Mouse (Mus musculus) heart, embryonic 13.5 days (tissue): ENCODE results near the gene Atp5s. TPM values are rescaled to one million over a fixed set of nuclear protein-coding genes. Genes with fewer than 3 reads are reported as not detected.
A peak's percentile ranks its signal among the peaks of the same experiment; 100 is the strongest.

ENCODE experiments used
- ATAC-seq: fragments of 200-750 bp; cut with Nextera tagmentation; 2 replicates; pipeline ENCODE4 v1.8.0; 2017; ENCODE audit warnings: moderate TSS enrichment; ENCODE audit not compliant: insufficient number of reproducible peaks, low FRiP score, low TSS enrichment; ENCODE audit errors: extremely low read depth
- H3K27ac ChIP-seq: fragments of 300-500 bp; sonication (generic); replicated peaks from 2 replicates; pipeline ENCODE4 v1.5.1; 2015; ENCODE audit warnings: moderate library complexity, mild to moderate bottlenecking, inconsistent platforms
- H3K27me3 ChIP-seq: fragments of 300-500 bp; sonication (generic); replicated peaks from 2 replicates; pipeline ENCODE4 v1.6.1; 2015; ENCODE audit warnings: mild to moderate bottlenecking, inconsistent platforms
- H3K36me3 ChIP-seq: fragments of 300-500 bp; sonication (generic); 2 replicates; pipeline ENCODE4 v1.6.1; 2015; ENCODE audit warnings: mild to moderate bottlenecking, inconsistent platforms
- H3K4me1 ChIP-seq: fragments of 300-500 bp; sonication (generic); 2 replicates; pipeline ENCODE4 v1.6.1; 2015; ENCODE audit warnings: inconsistent platforms
- H3K4me2 ChIP-seq: fragments of 300-500 bp; sonication (generic); 2 replicates; pipeline ENCODE4 v1.6.1; 2015; ENCODE audit warnings: inconsistent platforms, mild to moderate bottlenecking, moderate library complexity
- H3K4me3 ChIP-seq: fragments of 300-500 bp; sonication (generic); 2 replicates; pipeline ENCODE4 v1.5.1; 2015; ENCODE audit warnings: moderate library complexity, mild to moderate bottlenecking, inconsistent platforms
- H3K9ac ChIP-seq: fragments of 300-500 bp; sonication (generic); 2 replicates; pipeline ENCODE4 v1.6.1; 2015; ENCODE audit warnings: inconsistent platforms, mild to moderate bottlenecking, moderate library complexity
- H3K9me3 ChIP-seq: fragments of 300-500 bp; sonication (generic); 2 replicates; pipeline ENCODE4 v1.6.1; 2016; ENCODE audit warnings: inconsistent platforms
- WGBS: fragments of 180-500 bp; shearing (Covaris S2); methylation state at CpG from one replicate; pipeline ENCODE4 v1.1.7; 2015; ENCODE audit warnings: mixed read lengths; 5-methylcytosine and 5-hydroxymethylcytosine counted together
- polyA plus RNA-seq: library from polyadenylated mRNA; unstranded; fragments of >200 nt; fragmentation: Nextera tagmentation; extraction: Ambion mirVana; gene quantifications from 2 replicates; pipeline ENCODE4 v1.2.1, GENCODE M21; 2015

Atp5s gene
- polyA plus RNA-seq, 1 experiment from 2014 or later: 30.5 TPM

DNA sequence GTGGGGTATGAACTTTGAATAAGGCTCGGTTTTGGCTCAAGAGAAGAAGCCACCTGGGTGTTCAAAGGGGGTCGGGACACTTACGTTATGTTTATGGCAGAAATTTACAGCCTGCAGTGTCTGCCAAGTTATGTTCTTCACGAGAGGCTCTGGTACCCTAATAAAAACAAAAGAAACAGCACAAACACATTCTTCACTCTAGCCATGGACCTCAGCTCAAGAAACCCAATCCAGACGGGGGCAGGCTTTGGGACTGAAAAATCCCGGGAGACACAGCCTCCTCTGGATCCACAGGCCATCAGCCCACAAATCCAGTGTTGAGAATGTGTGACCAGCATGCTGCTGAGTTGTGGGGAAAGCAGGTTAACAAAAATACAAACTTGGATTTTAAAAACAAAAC, 35.3 kb downstream of the Atp5s start:
- WGBS: 56% methylated on average over 6 of the region's 6 CpGs
- Histone ChIP-seq H3K36me3 (no peaks in the 10 kb centered on the region), H3K27me3 (no peaks in the 10 kb centered on the region), H3K27ac (peak overlapping the region; percentile 16), H3K4me3 (no peak overlapping the region), H3K9me3 (no peaks in the 10 kb centered on the region), H3K9ac (no peak overlapping the region), H3K4me1 (peaks cover 47% of the 10 kb centered on the region), H3K4me2 (no peak overlapping the region)
- ATAC-seq: no peak

GRCm38 (mm10) chr12:69760743-69761406, 36.1 kb downstream of the Atp5s start:
- no peak overlapping the region for H3K4me2 ChIP-seq
- no peak for ATAC-seq
- WGBS: 88% methylated on average over 20 of the region's 20 CpGs
- no peak overlapping the region for H3K9ac ChIP-seq
- no peaks in the 10 kb centered on the region for H3K27me3 ChIP-seq
- H3K4me1 ChIP-seq: peaks cover 46% of the 10 kb centered on the region
- H3K36me3 ChIP-seq: no peaks in the 10 kb centered on the region
- no peaks in the 10 kb centered on the region for H3K9me3 ChIP-seq
- no peak overlapping the region for H3K4me3 ChIP-seq
- H3K27ac ChIP-seq: peak overlapping the region; percentile 58

GRCm38 (mm10) chr12:69761603-69762002, 36.9 kb downstream of the Atp5s start:
- Histone ChIP-seq H3K4me3 (no peak overlapping the region), H3K9me3 (no peaks in the 10 kb centered on the region), H3K27me3 (no peaks in the 10 kb centered on the region), H3K27ac (no peak overlapping the region), H3K9ac (no peak overlapping the region), H3K4me1 (peaks cover 39% of the 10 kb centered on the region), H3K36me3 (no peaks in the 10 kb centered on the region), H3K4me2 (no peak overlapping the region)
- 71% methylated on average over 2 of the region's 2 CpGs for WGBS
- ATAC-seq: no peak

DNA sequence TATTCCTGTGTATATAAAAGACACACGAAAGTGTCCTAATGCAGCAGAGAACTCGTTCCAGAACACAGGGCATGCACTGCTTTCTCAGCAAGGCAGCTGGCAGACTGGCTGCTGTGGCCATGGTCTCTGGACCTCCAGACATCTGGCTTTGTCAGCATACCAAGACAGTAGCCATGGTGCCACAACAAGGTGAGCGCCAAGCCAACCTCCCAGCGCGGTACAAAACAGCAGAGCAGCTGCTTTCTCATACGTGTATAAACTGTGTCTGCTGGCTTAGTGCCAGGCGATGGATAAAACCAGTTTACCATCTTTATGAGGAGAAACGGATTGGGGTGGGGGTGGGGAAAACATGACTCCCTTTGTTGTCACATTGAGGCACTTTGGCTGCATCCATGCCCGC, 40.8 kb downstream of the Atp5s start:
- H3K36me3 ChIP-seq: no peaks in the 10 kb centered on the region
- WGBS: 81% methylated on average over 9 of the region's 9 CpGs
- no peak overlapping the region for H3K4me3 ChIP-seq
- no peaks in the 10 kb centered on the region for H3K27me3 ChIP-seq
- H3K4me2 ChIP-seq: no peak overlapping the region
- H3K4me1 ChIP-seq: peaks cover 20% of the 10 kb centered on the region
- H3K27ac ChIP-seq: no peak overlapping the region
- no peak for ATAC-seq
- H3K9me3 ChIP-seq: 0 out of 2 replicates have a peak, but pooled peaks cover 2% of the 10 kb centered on the region
- H3K9ac ChIP-seq: no peak overlapping the region

DNA sequence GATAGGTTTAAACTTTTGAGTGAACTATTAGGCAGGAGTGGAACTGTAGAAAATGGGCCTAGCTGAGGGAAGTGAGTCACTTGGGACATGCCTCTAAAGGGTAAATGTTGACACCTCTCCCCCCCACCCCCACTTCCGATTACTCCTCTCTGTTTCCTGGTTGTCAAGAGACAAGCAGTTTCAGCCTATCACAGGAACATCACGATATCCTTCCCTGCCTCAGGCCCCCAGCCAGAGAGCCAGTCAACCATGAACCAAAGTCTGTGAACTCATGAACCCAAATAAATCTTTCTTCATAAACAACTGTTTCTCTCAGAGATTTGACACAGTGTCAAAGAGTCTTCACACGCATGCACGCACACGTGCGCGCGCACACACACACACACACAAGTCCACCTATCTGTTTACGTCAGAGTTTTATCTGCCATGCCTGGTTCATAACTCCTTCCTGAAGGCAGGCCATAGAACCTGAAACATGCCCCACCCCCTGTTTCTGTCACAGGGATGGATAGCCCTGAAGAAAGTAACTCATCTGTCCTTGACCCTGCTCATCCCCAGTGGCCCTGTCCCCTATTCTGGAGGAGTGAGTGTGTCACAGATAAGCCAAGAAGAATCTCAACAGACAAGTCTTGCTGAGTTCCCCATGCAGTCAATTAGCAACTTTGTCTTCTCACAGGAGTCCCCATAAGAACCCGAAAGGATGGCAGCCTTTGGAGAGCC, 41.6 kb downstream of the Atp5s start:
- H3K27ac ChIP-seq: no peak overlapping the region
- H3K9ac ChIP-seq: no peak overlapping the region
- no peak overlapping the region for H3K4me3 ChIP-seq
- WGBS: 69% methylated on average over 10 of the region's 10 CpGs
- 0 out of 2 replicates have a peak, but pooled peaks cover 3% of the 10 kb centered on the region for H3K9me3 ChIP-seq
- H3K4me2 ChIP-seq: no peak overlapping the region
- H3K36me3 ChIP-seq: no peaks in the 10 kb centered on the region
- ATAC-seq: no peak
- no peaks in the 10 kb centered on the region for H3K27me3 ChIP-seq
- H3K4me1 ChIP-seq: peaks cover 12% of the 10 kb centered on the region

DNA sequence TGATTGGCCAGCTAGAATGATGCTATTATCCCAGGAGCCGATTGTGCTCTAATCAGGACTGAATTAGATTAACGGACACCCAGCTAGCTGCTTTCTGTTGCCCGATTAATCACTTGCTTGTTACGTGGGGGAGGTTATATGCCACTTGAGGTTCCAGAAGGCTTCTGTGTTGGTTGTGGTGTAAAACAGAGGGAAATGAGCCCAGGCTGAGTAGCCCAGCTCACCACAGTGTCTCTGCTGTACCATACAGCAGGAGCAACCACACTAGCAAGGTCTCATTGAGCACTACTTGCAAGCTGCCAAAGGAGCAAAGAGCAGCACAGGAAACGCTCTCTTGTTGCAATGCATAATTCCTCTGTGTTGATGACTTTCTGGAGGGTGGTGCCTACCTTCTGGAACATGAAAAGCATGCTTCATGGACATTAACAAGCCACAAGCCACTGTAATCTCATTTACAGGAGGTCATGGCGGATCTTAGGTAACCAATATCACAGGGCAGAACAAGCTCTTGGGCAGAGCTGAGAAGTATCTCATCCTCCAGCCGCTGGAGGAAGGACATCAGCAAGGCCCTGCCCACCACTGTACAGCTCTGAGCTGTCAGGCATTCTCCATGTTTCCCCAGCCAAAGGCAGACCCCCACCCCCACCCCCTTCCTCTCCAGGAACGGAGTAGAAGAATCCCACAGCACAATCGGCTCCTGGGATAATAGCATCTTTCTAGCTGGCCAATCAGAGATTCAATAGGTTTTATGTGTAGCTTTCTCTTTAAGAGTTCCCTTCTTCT, 42.9 kb downstream of the Atp5s start:
- Histone ChIP-seq H3K4me2 (no peak overlapping the region), H3K4me3 (no peak overlapping the region), H3K9ac (no peak overlapping the region), H3K4me1 (peaks cover 17% of the 10 kb centered on the region), H3K36me3 (no peaks in the 10 kb centered on the region), H3K9me3 (0 out of 2 replicates have a peak, but pooled peaks cover 3% of the 10 kb centered on the region), H3K27ac (no peak overlapping the region), H3K27me3 (no peaks in the 10 kb centered on the region)
- no peak for ATAC-seq
- WGBS: 47% methylated on average over 9 of the region's 9 CpGs

DNA sequence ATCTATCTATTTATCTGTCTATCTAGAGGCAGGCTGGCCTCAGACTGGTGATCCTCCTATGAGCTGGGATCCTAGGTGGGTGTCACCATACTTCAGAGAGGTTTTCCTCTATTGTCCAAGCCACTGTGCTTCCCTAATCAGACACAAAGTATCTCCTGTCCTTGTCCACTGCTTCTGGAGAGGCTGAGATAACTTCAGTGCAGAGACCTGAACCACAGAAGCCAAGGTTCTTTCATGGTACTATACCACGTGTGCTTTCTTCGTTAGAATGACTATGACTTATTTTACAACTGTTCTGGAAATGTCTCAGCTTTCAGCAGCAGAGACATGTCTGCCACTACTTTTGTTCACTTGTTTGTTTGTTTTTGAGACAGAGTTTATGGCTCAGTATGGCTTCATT, 44.1 kb downstream of the Atp5s start:
- Histone ChIP-seq H3K36me3 (no peaks in the 10 kb centered on the region), H3K4me1 (peaks cover 17% of the 10 kb centered on the region), H3K27me3 (no peaks in the 10 kb centered on the region), H3K9ac (no peak overlapping the region), H3K4me2 (no peak overlapping the region), H3K27ac (no peak overlapping the region), H3K4me3 (no peak overlapping the region), H3K9me3 (0 out of 2 replicates have a peak, but pooled peaks cover 3% of the 10 kb centered on the region)
- no peak for ATAC-seq
- 65% methylated on average over 2 of the region's 2 CpGs for WGBS

DNA sequence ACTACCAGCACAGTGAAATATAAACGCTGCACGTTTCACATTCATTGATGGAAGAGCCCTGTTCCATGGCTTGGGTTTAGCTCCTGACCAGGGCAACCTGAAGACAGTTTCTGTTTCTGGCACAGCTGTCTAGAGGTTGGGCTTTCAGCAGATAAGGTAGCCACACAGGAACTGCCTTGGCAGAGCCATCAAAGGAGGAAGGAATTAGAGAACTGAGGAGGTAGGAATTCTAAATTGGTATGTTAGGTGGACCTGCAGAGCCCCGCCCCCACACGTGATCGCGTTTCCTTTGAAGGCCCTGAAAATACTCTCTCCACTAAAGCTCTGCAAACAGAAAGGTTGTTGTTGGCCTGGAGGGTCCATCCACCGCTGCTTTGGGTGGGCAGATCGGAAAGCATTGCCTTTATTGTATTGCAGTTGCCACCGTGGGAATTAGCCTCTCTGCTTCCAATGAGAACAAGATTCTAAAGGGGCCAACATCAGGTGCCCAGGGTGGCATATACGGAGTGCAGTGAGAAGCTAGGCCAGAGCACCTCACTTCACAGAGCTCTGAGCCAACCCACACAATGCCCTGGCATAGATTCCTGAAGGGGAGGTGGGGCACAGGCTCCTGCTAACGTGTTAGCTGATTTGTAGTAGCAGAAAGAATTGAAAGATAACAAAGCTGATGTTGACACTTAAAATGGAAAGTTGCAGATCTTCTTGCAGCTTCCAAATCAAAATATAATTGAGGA, 52.0 kb downstream of the Atp5s start:
- Histone ChIP-seq H3K4me2 (no peak overlapping the region), H3K27ac (no peak overlapping the region), H3K4me1 (peaks cover 21% of the 10 kb centered on the region), H3K36me3 (no peaks in the 10 kb centered on the region), H3K9ac (no peak overlapping the region), H3K27me3 (no peaks in the 10 kb centered on the region), H3K4me3 (no peak overlapping the region), H3K9me3 (no peaks in the 10 kb centered on the region)
- no peak for ATAC-seq
- WGBS: 53% methylated on average over 11 of the region's 11 CpGs

- Histone ChIP-seq H3K4me2 (no peak overlapping the region), H3K9ac (no peak overlapping the region), H3K27ac (no peak overlapping the region; the same call in 1 of the 2 replicates), H3K27me3 (no peaks in the 10 kb centered on the region), H3K9me3 (no peaks in the 10 kb centered on the region), H3K36me3 (no peaks in the 10 kb centered on the region), H3K4me1 (peaks cover 24% of the 10 kb centered on the region), H3K4me3 (no peak overlapping the region)
- 77% methylated on average over 6 of the region's 6 CpGs for WGBS
- ATAC-seq: no peak
These were observed 52.6 kb downstream of the Atp5s start for GRCm38 (mm10) chr12:69777341-69777730.

DNA sequence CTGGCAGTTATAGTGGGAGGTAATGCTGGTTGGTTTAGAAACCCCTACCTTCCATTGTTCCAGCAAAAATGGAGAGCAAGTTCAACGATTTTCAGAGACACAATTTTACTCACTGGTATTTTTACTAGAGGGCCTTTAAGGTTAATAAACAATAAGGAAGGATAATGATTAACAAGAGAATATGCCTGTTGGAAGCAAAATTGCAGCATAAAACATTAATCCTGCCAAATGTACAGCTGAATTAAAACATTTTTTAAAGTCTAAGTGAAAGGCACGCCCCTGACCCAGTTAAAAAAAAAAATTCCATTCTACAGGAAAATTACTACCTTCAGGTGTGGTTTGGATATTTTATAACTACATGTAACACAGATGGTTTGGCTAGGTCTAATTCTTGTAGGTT, 53.2 kb downstream of the Atp5s start:
- no peak for ATAC-seq
- no peaks in the 10 kb centered on the region for H3K27me3 ChIP-seq
- peaks cover 30% of the 10 kb centered on the region for H3K4me1 ChIP-seq
- no peak overlapping the region; the same call in 1 of the 2 replicates for H3K27ac ChIP-seq
- H3K9ac ChIP-seq: no peak overlapping the region
- no peaks in the 10 kb centered on the region for H3K9me3 ChIP-seq
- H3K4me2 ChIP-seq: no peak overlapping the region
- H3K36me3 ChIP-seq: no peaks in the 10 kb centered on the region
- WGBS: 79% methylated on average over 2 of the region's 2 CpGs
- H3K4me3 ChIP-seq: no peak overlapping the region

GRCm38 (mm10) chr12:69781480-69781879, 56.7 kb downstream of the Atp5s start:
- Histone ChIP-seq H3K36me3 (no peaks in the 10 kb centered on the region), H3K9me3 (no peaks in the 10 kb centered on the region), H3K4me3 (no peak overlapping the region), H3K27ac (no peak overlapping the region), H3K4me1 (peaks cover 35% of the 10 kb centered on the region), H3K9ac (no peak overlapping the region), H3K27me3 (no peaks in the 10 kb centered on the region), H3K4me2 (no peak overlapping the region)
- WGBS: 86% methylated on average over 8 of the region's 8 CpGs
- no peak for ATAC-seq
